8 mouse cellular contexts compared by ENCODE assay signal in the genomic region with DNA sequence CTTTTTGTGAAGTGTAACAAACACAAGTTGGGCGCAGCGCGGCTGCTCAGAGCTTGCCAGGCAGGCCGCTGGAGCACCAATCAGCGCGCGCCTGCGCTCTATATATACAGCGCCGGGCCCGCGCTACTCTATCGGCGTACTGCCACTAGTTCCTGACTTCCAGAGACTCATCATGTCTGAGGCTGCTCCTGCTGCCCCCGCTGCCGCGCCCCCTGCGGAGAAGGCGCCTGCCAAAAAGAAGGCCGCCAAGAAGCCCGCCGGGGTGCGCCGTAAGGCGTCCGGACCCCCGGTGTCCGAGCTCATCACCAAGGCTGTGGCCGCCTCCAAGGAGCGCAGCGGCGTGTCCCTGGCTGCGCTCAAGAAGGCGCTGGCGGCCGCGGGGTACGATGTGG. TPM values are rescaled to one million over a fixed set of nuclear protein-coding genes. Genes with fewer than 3 reads are reported as not detected.
DNase-seq lines count a peak whose midpoint lies in the region; ATAC-seq and TF ChIP-seq lines count a peak whose summit lies in the region.

A gene (plus strand): TSS at position 132 of the 392 bp plus-strand sequence.

- H3K4me1 ChIP-seq in hindbrain, embryonic 16.5 days (ENCODE audit: control insufficient read depth, insufficient read depth, low read depth, low read length) = peaks cover 9% of the 10 kb centered on the region

- H3K4me2 ChIP-seq in hindbrain, embryonic 16.5 days (ENCODE audit: low read length) = peak within 1 kb of the TSS; percentile 95

- no peak; the same call in 1 of the 2 replicates for TF ChIP-seq CTCF in gastrocnemius, adult 2 months (IDR thresholded peaks at IDR 0.05)

- no peaks in the 10 kb centered on the region for H3K79me2 ChIP-seq in macrophage (ENCODE audit: inconsistent target)

- peak within 1 kb of the TSS; percentile 96 for H3K27ac ChIP-seq in gastrocnemius, adult 2 months
- peak within 1 kb of the TSS; percentile 77 for H3K27ac ChIP-seq in hindbrain, embryonic 16.5 days (ENCODE audit: low read depth, low read length)
- peak within 1 kb of the TSS; percentile 90 for H3K27ac ChIP-seq in macrophage

- intact Hi-C loops in gastrocnemius, adult 2 months (cut with DNase I) = loop anchor here (2.0 to 10.0 kb wide), 4 partner anchors 54 to 306 kb away; a partner anchor contains a TSS

- peak; percentile 95 for DNase-seq in ZHBTc4 (ENCODE audit: low read depth, low spot score)
- peak; percentile 92 for DNase-seq in gastrocnemius, adult 2 months
- DNase-seq in left cerebral cortex, adult 18-20 months (ENCODE audit: low spot score in 2 of 2) = peak; percentile 80 to 90
- peak; percentile 74 for DNase-seq in retina, postnatal 7 days (ENCODE audit: low read depth, low spot score)
- DNase-seq in urinary bladder, adult 18-20 months (ENCODE audit: low spot score in 2 of 2) = peak; percentile 84 to 91

- H3K4me3 ChIP-seq in gastrocnemius, adult 2 months = peak within 1 kb of the TSS; percentile 96
- H3K4me3 ChIP-seq in hindbrain, embryonic 16.5 days (ENCODE audit: low read length) = peak within 1 kb of the TSS; percentile 53
- H3K4me3 ChIP-seq in macrophage (ENCODE audit: inconsistent target) = peak within 1 kb of the TSS; percentile 60

- peak within 1 kb of the TSS; percentile 64 for H3K9ac ChIP-seq in hindbrain, embryonic 16.5 days (ENCODE audit: low read depth, low read length)

- H3K9me3 ChIP-seq in hindbrain, embryonic 16.5 days (ENCODE audit: control insufficient read depth, low read length) = no peaks in the 10 kb centered on the region

- WGBS in hindbrain, embryonic 16.5 days = under 1% methylated on average over 31 of the region's 38 CpGs
- 1% methylated on average over 16 of the region's 38 CpGs for WGBS in macrophage (ENCODE audit: missing documents)

- peak; percentile 66 for ATAC-seq in common myeloid progenitor, adult 5-6 weeks (replicated peaks; ENCODE audit: low read depth, poor library complexity, severe bottlenecking)
- ATAC-seq in hindbrain, embryonic 16.5 days = peak; percentile 94

- H3K27me3 ChIP-seq in hindbrain, embryonic 16.5 days (replicated peaks; ENCODE audit: control insufficient read depth, insufficient read depth, low read length) = no peaks in the 10 kb centered on the region

- no peaks in the 10 kb centered on the region for H3K36me3 ChIP-seq in hindbrain, embryonic 16.5 days (ENCODE audit: control insufficient read depth, insufficient read depth, low read length)
- H3K36me3 ChIP-seq in macrophage (ENCODE audit: inconsistent target) = no peaks in the 10 kb centered on the region

RNA-seq across cellular contexts. Expression of the gene that starts here (rescaled TPM):
- 753 and 796 TPM in 2 replicates for total RNA-seq in common myeloid progenitor, adult 5-6 weeks (2017)
- 100 to 1,000 TPM; 135 to 164 TPM for total RNA-seq in gastrocnemius, adult 2 months (2021)
- 8.6 and 10.8 TPM in 2 replicates for polyA plus RNA-seq in hindbrain, embryonic 16.5 days (2015; fragmentation: Nextera tagmentation; extraction: Ambion mirVana)
- 10 to 100 TPM; 55.8 to 61.1 TPM for total RNA-seq in left cerebral cortex, adult 18-20 months (2021)
- total RNA-seq in macrophage (2018; cell fraction: chromatin; rRNA removed) = 100 to 1,000 TPM in 1 of 26 experiments, 10 to 100 TPM in 11, 1 to 10 TPM in 14; 2.2 to 114 (median 8.5) TPM
- total RNA-seq in macrophage (2018; cell fraction: cytosol; rRNA removed) = 100 to 1,000 TPM in 19 of 26 experiments, 10 to 100 TPM in 7; 65.0 to 223 (median 125) TPM
- total RNA-seq in macrophage (2018; cell fraction: nucleus; rRNA removed) = 100 to 1,000 TPM in 2 of 26 experiments, 10 to 100 TPM in 24; 15.9 to 230 (median 37.1) TPM
- polyA plus RNA-seq in macrophage (2018) = 72.8 to 156 TPM (median 87.8 TPM) in 3 replicates

Comparison
In these comparisons a context has a peak if more than half of its experiments do, and no peak if none do; other contexts are left out.
1. Peak in every context shown above with its lines: DNase-seq, ATAC-seq, H3K4me3 ChIP-seq and H3K27ac ChIP-seq.